Mouse (Mus musculus): ENCODE data around the gene Slk.

The Slk gene

GRCm38 (mm10) chr19:47579225-47579787 lies at the start of gene Slk:
Gene Slk, plus strand, starts transcription at chr19:47579678.
- peak; percentile 86 for DNase-seq

- DNase-seq, result peak; percentile 27
Observed at GRCm38 (mm10) chr19:47531309-47531708, 48.2 kb upstream of the Slk start.

GRCm38 (mm10) chr19:47532449-47532848 lies 47.0 kb upstream of the Slk start:
- DNase-seq, result peak; percentile 23

GRCm38 (mm10) chr19:47534131-47534530 lies 45.3 kb upstream of the Slk start:
- DNase-seq, result no peak

GRCm38 (mm10) chr19:47536521-47537299 lies 42.8 kb upstream of the Slk start:
- DNase-seq, result peak; percentile 98

- peak; percentile 53 for DNase-seq
Observed at GRCm38 (mm10) chr19:47537300-47537792, 42.1 kb upstream of the Slk start, which contains the start of gene Stn1. Gene Stn1, minus strand, starts transcription at chr19:47537507.

- no peak for DNase-seq
Observed at GRCm38 (mm10) chr19:47537879-47538278, 41.6 kb upstream of the Slk start.

GRCm38 (mm10) chr19:47538801-47539200 lies 40.7 kb upstream of the Slk start:
- peak; percentile 56 for DNase-seq

- no peak for DNase-seq
Observed at GRCm38 (mm10) chr19:47542441-47542840, 37.0 kb upstream of the Slk start.

GRCm38 (mm10) chr19:47545055-47545454 lies 34.4 kb upstream of the Slk start:
- DNase-seq, result no peak

GRCm38 (mm10) chr19:47545528-47545927 lies 34.0 kb upstream of the Slk start:
- no peak for DNase-seq

GRCm38 (mm10) chr19:47548432-47549076 lies 30.9 kb upstream of the Slk start:
- DNase-seq, result no peak

- DNase-seq, result no peak
Observed at GRCm38 (mm10) chr19:47549174-47549573, 30.3 kb upstream of the Slk start.

GRCm38 (mm10) chr19:47549584-47549983 lies 29.9 kb upstream of the Slk start:
- DNase-seq, result no peak

- no peak for DNase-seq
Observed at GRCm38 (mm10) chr19:47559145-47559544, 20.3 kb upstream of the Slk start.

GRCm38 (mm10) chr19:47559751-47560512 lies 19.5 kb upstream of the Slk start:
- DNase-seq, result no peak

GRCm38 (mm10) chr19:47560544-47561161 lies 18.8 kb upstream of the Slk start:
- DNase-seq, result no peak

- peak; percentile 5 for DNase-seq
Observed at GRCm38 (mm10) chr19:47561996-47562441, 17.5 kb upstream of the Slk start.

GRCm38 (mm10) chr19:47563715-47564114 lies 15.8 kb upstream of the Slk start:
- no peak for DNase-seq

GRCm38 (mm10) chr19:47565031-47565654 lies 14.3 kb upstream of the Slk start:
- DNase-seq, result no peak

GRCm38 (mm10) chr19:47565994-47566393 lies 13.5 kb upstream of the Slk start:
- DNase-seq, result no peak

GRCm38 (mm10) chr19:47570042-47570441 lies 9.4 kb upstream of the Slk start:
- DNase-seq, result no peak
